Mouse (Mus musculus) MEL (cell line): ENCODE measurements at regions not wholly inside any gene's neighbourhood (a gene's known extent, or its start where the extent isn't known, plus 50 kb on each side); places are given as distances from the start of the nearest gene placed in this dataset.
A peak's percentile ranks its signal among the peaks of the same experiment; 100 is the strongest.
"Not testable (repeated sequence)": the region's sequence is repeated elsewhere in the genome, so short reads cannot be mapped to it uniquely, and the experiment has no call there.

Experiments
- DNase-seq: peaks from one replicate; pipeline ENCODE4 v3.0.0; 2011; ENCODE audit warnings: low read depth, low spot score
- H3K27ac ChIP-seq: 2 replicates; pipeline ENCODE4 v1.5.1; 2012; ENCODE audit warnings: low read depth, mild to moderate bottlenecking, control low read depth, low read length, moderate library complexity; ENCODE audit not compliant: control insufficient read depth
- H3K27me3 ChIP-seq, 2 experiments: fragments of 150-350 bp in 1 of 2; sonication (generic) in 1 of 2; 2 replicates each; pipeline ENCODE4 v1.6.1; 2012; ENCODE audit warnings: low read length in 2 of 2, mild to moderate bottlenecking in 2 of 2, improper control_type of control experiment in 1 of 2, moderate library complexity in 1 of 2; ENCODE audit not compliant: insufficient read depth in 2 of 2, control insufficient read depth in 1 of 2
- H3K36me3 ChIP-seq, 2 experiments: 2 replicates each; pipeline ENCODE4 v1.6.1; 2012 to 2014; ENCODE audit warnings: low read length in 2 of 2, improper control_type of control experiment in 1 of 2, inconsistent platforms in 1 of 2, mild to moderate bottlenecking in 1 of 2; ENCODE audit not compliant: insufficient read depth in 2 of 2, control insufficient read depth in 1 of 2
- H3K4me1 ChIP-seq, 2 experiments: fragments of 150-350 bp in 1 of 2; sonication (generic) in 1 of 2; 2 replicates each; pipeline ENCODE4 v1.6.1; 2012; ENCODE audit warnings: low read length in 2 of 2, improper control_type of control experiment in 1 of 2, mild to moderate bottlenecking in 1 of 2; ENCODE audit not compliant: insufficient read depth in 2 of 2, control insufficient read depth in 1 of 2
- H3K4me3 ChIP-seq, 2 experiments: fragments of 150-350 bp in 1 of 2; sonication (generic) in 1 of 2; 2 replicates each; pipeline ENCODE4 v1.5.1; 2012; ENCODE audit warnings: low read depth in 2 of 2, low read length in 2 of 2, mild to moderate bottlenecking in 2 of 2, moderate library complexity in 2 of 2, control low read depth in 1 of 2, improper control_type of control experiment in 1 of 2; ENCODE audit not compliant: control insufficient read depth in 1 of 2, insufficient read depth in 1 of 2
- H3K79me2 ChIP-seq: 2 replicates; pipeline ENCODE4 v1.6.1; 2012; ENCODE audit warnings: mild to moderate bottlenecking, low read length, moderate library complexity; ENCODE audit not compliant: control insufficient read depth, poor library complexity, insufficient read depth
- H3K9ac ChIP-seq: 2 replicates; pipeline ENCODE4 v1.6.1; 2012; ENCODE audit warnings: low read depth, mild to moderate bottlenecking, control low read depth, low read length, moderate library complexity; ENCODE audit not compliant: control insufficient read depth, poor library complexity, severe bottlenecking
- H3K9me3 ChIP-seq: fragments of 150-350 bp; sonication (generic); replicated peaks from 2 replicates; pipeline ENCODE4 v1.6.1; 2012; ENCODE audit warnings: mild to moderate bottlenecking, low read length, improper control_type of control experiment, moderate library complexity; ENCODE audit not compliant: insufficient read depth

DNA sequence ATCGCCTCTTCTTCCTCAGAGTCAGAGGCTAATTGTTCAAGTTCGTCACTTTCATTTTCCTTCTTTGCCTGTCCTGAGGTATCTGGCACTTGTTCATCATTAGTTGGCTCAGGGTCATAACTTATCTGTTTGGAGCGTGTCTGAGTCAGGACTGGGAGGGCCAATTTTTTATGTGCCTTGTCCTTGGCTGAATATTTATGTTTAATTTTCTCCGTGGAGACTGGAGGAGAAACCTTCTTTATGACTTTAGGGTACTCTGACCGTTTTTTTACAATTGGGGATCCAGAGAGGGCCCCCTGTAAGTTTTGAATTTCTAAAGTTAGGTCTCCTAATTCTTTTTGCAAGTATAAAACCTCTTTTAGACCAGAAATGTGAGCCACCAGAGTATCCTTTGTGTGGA lies 1000.2 kb upstream of the Edil3 start:
- H3K4me1 ChIP-seq, H3K79me2 ChIP-seq, H3K9me3 ChIP-seq, DNase-seq, H3K27me3 ChIP-seq, H3K27ac ChIP-seq, H3K9ac ChIP-seq, H3K36me3 ChIP-seq: not testable (repeated sequence)
- peak overlapping the region in 1 of 2 experiments; percentile 37; a peak in 2 of 4 replicates for H3K4me3 ChIP-seq
